Mouse (Mus musculus) CH12.LX (cell line): Measurements from ENCODE around the gene Gm11084. TPM values are rescaled to one million over a fixed set of nuclear protein-coding genes. Genes with fewer than 3 reads are reported as not detected.

Experiments used
- DNase-seq: peaks from one replicate; pipeline ENCODE4 v3.0.0-alpha.2; 2013; ENCODE audit errors: extremely low read depth
- H3K27ac ChIP-seq: 2 replicates; pipeline ENCODE4 v1.5.1; 2012; ENCODE audit warnings: low read depth, mild to moderate bottlenecking, control low read depth, moderate library complexity; ENCODE audit not compliant: insufficient read depth
- H3K27me3 ChIP-seq: replicated peaks from 2 replicates; pipeline ENCODE3; 2012; ENCODE audit warnings: inconsistent platforms
- H3K36me3 ChIP-seq, 2 experiments: replicated peaks in 1 of 2; 2 replicates each; pipeline versions ENCODE3 to v1.6.1; 2012; ENCODE audit warnings: inconsistent platforms in 1 of 2, low read length in 1 of 2, mild to moderate bottlenecking in 1 of 2, mixed read lengths in 1 of 2, moderate library complexity in 1 of 2; ENCODE audit not compliant: control insufficient read depth in 1 of 2, insufficient read depth in 1 of 2
- H3K4me1 ChIP-seq, 2 experiments: 2 replicates each; pipeline ENCODE4 v1.6.1; 2012; ENCODE audit warnings: inconsistent platforms in 1 of 2, moderate library complexity in 1 of 2; ENCODE audit not compliant: insufficient read depth in 2 of 2, control insufficient read depth in 1 of 2
- H3K4me2 ChIP-seq: 2 replicates; pipeline ENCODE4 v1.6.1; 2012; ENCODE audit warnings: low read depth, mild to moderate bottlenecking, control low read depth; ENCODE audit not compliant: poor library complexity, insufficient read depth, severe bottlenecking
- H3K4me3 ChIP-seq, 3 experiments: fragments of 150-350 bp in 1 of 3; sonication (generic) in 1 of 3; replicated peaks in 1 of 3; 2 replicates each; pipeline versions ENCODE3 to v1.5.1; 2011 to 2012; ENCODE audit warnings: low read depth in 2 of 3, low read length in 2 of 3, mild to moderate bottlenecking in 2 of 3, moderate library complexity in 2 of 3, control low read depth in 1 of 3, improper control_type of control experiment in 1 of 3, inconsistent platforms in 1 of 3, mixed read lengths in 1 of 3; ENCODE audit not compliant: poor library complexity in 1 of 3
- H3K79me2 ChIP-seq: replicated peaks from 2 replicates; pipeline ENCODE4 v1.6.1; 2012; ENCODE audit warnings: mild to moderate bottlenecking, moderate library complexity; ENCODE audit not compliant: control insufficient read depth, poor library complexity, insufficient read depth, severe bottlenecking; ENCODE audit errors: extremely low read depth
- H3K9ac ChIP-seq: 2 replicates; pipeline ENCODE4 v1.6.1; 2012; ENCODE audit warnings: low read depth, mild to moderate bottlenecking, control low read depth, moderate library complexity; ENCODE audit not compliant: insufficient read depth
- H3K9me3 ChIP-seq: replicated peaks from 2 replicates; pipeline ENCODE3; 2012; ENCODE audit warnings: low read length, inconsistent platforms, mixed read lengths
- BHLHE40 ChIP-seq: IDR thresholded peaks from 2 replicates; pipeline ENCODE4 v1.6.1; 2011; ENCODE audit warnings: mild to moderate bottlenecking, low read depth, low read length, improper control_type of control experiment
- CHD1 ChIP-seq: IDR thresholded peaks from 2 replicates; pipeline ENCODE4 v1.6.1; 2012; ENCODE audit warnings: low read depth, low read length, improper control_type of control experiment, inconsistent platforms
- E2F4 ChIP-seq: IDR thresholded peaks from 2 replicates; pipeline ENCODE4 v1.6.1; 2011; ENCODE audit warnings: low read depth, low read length, improper control_type of control experiment; ENCODE audit not compliant: insufficient replicate concordance
- EP300 ChIP-seq: IDR thresholded peaks from 2 replicates; pipeline ENCODE4 v1.6.1; 2011; ENCODE audit warnings: low read length, improper control_type of control experiment
- ETS1 ChIP-seq: conservative IDR thresholded peaks from 2 replicates; pipeline ENCODE4 v1.6.1; 2012; ENCODE audit warnings: low read depth, mild to moderate bottlenecking, inconsistent platforms, low read length, improper control_type of control experiment, moderate library complexity
- GABPA ChIP-seq: IDR thresholded peaks from 2 replicates; pipeline ENCODE4 v1.6.1; 2012; ENCODE audit warnings: low read depth, low read length, improper control_type of control experiment, inconsistent platforms; ENCODE audit not compliant: insufficient replicate concordance
- IRF4 ChIP-seq: IDR thresholded peaks from 2 replicates; pipeline ENCODE4 v1.6.1; 2014; ENCODE audit warnings: low read depth, mild to moderate bottlenecking, inconsistent platforms, low read length, improper control_type of control experiment
- JUN ChIP-seq: IDR thresholded peaks from 2 replicates; pipeline ENCODE4 v1.6.1; 2011; ENCODE audit warnings: low read depth, mild to moderate bottlenecking, low read length, improper control_type of control experiment, moderate library complexity; ENCODE audit not compliant: insufficient read depth
- JUND ChIP-seq: conservative IDR thresholded peaks from 2 replicates; pipeline ENCODE4 v1.6.1; 2011; ENCODE audit warnings: low read depth, low read length, improper control_type of control experiment
- MAFK ChIP-seq: IDR thresholded peaks from 2 replicates; pipeline ENCODE4 v1.6.1; 2011; ENCODE audit warnings: low read length, improper control_type of control experiment; ENCODE audit not compliant: insufficient replicate concordance
- MEF2A ChIP-seq: IDR thresholded peaks from 2 replicates; pipeline ENCODE4 v1.6.1; 2014; ENCODE audit warnings: low read depth, mild to moderate bottlenecking, inconsistent platforms, low read length, improper control_type of control experiment, borderline replicate concordance
- NRF1 ChIP-seq: IDR thresholded peaks from 2 replicates; pipeline ENCODE4 v1.6.1; 2014; ENCODE audit warnings: low read depth, mild to moderate bottlenecking, inconsistent platforms, low read length, improper control_type of control experiment, moderate library complexity
- PAX5 ChIP-seq: IDR thresholded peaks from 2 replicates; pipeline ENCODE4 v1.6.1; 2012; ENCODE audit warnings: low read length, inconsistent platforms, mixed read lengths
- RAD21 ChIP-seq: IDR thresholded peaks from 2 replicates; pipeline ENCODE4 v1.6.1; 2011; ENCODE audit warnings: low read depth, mild to moderate bottlenecking, low read length, improper control_type of control experiment, moderate library complexity
- RCOR1 ChIP-seq: conservative IDR thresholded peaks from 2 replicates; pipeline ENCODE4 v1.6.1; 2012; ENCODE audit warnings: low read depth, mild to moderate bottlenecking, inconsistent platforms, low read length, improper control_type of control experiment
- SIN3A ChIP-seq: IDR thresholded peaks from 2 replicates; pipeline ENCODE4 v1.6.1; 2012; ENCODE audit warnings: low read length, improper control_type of control experiment, inconsistent platforms
- SMC3 ChIP-seq: IDR thresholded peaks from 2 replicates; pipeline ENCODE4 v1.6.1; 2011; ENCODE audit warnings: low read depth, low read length, improper control_type of control experiment
- UBTF ChIP-seq: IDR thresholded peaks from 2 replicates; pipeline ENCODE4 v1.6.1; 2012; ENCODE audit warnings: low read depth, mild to moderate bottlenecking, inconsistent platforms, low read length, improper control_type of control experiment, moderate library complexity
- ZNF384 ChIP-seq: IDR thresholded peaks from 2 replicates; pipeline ENCODE4 v1.6.1; 2012; ENCODE audit warnings: low read depth, low read length, improper control_type of control experiment, inconsistent platforms
- dilution Hi-C: fragments of 300-500 bp; cut with MboI; formaldehyde crosslinking; loops from 2 replicates; pipeline ENCODE4 v1.14.3; 2020; ENCODE audit warnings: low sequenced_read_pairs; ENCODE audit not compliant: extremely low pct_unique_long_range_greater_than_20kb, extremely low pct_ligation_motif_present
- in situ Hi-C: fragments of 300-500 bp; cut with MboI; formaldehyde crosslinking; loops from 3 replicates; pipeline ENCODE4 v1.14.3; 2019; ENCODE audit warnings: low sequenced_read_pairs, low pct_ligation_motif_present, low pct_unique_long_range_greater_than_20kb, mixed read lengths
- polyA plus RNA-seq: library from polyadenylated mRNA; unstranded; fragments of >175 nt; gene quantifications from 2 replicates; pipeline ENCODE4 v1.2.1, GENCODE M21; 2012; ENCODE audit warnings: low read depth; ENCODE audit not compliant: insufficient read length
- total RNA-seq, 2 experiments: library from RNA; depleted of rRNA; stranded (reverse); fragments of 300-350 nt in 1 of 2; fragments of >200 nt in 1 of 2; gene quantifications; 2 replicates each; pipeline ENCODE4 v1.2.3; 2012 to 2014

The Gm11084 gene
- total RNA-seq (2012; rRNA removed) (not detected in 2 replicates), total RNA-seq (2014; rRNA removed) (not detected in 2 replicates), polyA plus RNA-seq (not detected in 2 replicates)

DNA sequence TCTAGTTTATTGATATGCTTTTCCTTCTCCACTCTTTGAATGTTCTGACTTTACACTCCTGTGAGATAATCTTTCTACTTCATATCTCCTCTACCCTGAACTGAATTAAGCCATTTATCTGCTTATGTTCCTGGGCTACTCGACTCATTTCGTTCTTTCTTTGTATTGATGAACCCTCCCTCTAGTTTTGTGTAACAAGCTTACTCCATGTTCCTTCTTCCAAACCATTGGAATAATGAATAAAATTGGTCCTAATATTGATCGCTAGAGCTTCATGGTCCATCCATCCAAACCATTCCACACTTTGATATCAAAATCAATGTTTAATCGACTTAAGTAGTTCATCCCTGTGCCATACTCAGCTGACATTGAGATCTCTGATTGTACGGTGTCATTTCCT is at the start of gene Gm11084:
Gm11084 (minus strand) TSS at position 101 of the 400 bp plus-strand sequence.
- Histone ChIP-seq H3K27me3 (no peaks in the 10 kb centered on the region), H3K79me2 (peaks cover 2% of the 10 kb centered on the region; the same call in 1 of the 2 replicates), H3K4me3 (no peak within 1 kb of the TSS), H3K4me2 (no peak within 1 kb of the TSS), H3K27ac (no peak within 1 kb of the TSS), H3K36me3 (peaks cover 8 to 14% of the 10 kb centered on the region in 2 experiments), H3K4me1 (peaks cover 11 to 27% of the 10 kb centered on the region in 2 experiments), H3K9me3 (peaks cover 22% of the 10 kb centered on the region), H3K9ac (no peak within 1 kb of the TSS)
- no peak for TF ChIP-seq GABPA
- TF ChIP-seq SMC3 = no peak
- no peak for TF ChIP-seq RAD21
- TF ChIP-seq MEF2A = no peak
- TF ChIP-seq CHD1 = no peak
- TF ChIP-seq NRF1 = no peak
- TF ChIP-seq RCOR1 = no peak
- TF ChIP-seq E2F4 = no peak
- TF ChIP-seq MAFK = no peak
- TF ChIP-seq IRF4 = no peak
- TF ChIP-seq UBTF = no peak
- TF ChIP-seq ZNF384 = no peak
- no peak for TF ChIP-seq ETS1
- no peak for TF ChIP-seq JUND
- in situ Hi-C loops = no loop called here
- no peak for DNase-seq
- dilution Hi-C loops = no loop called here

DNA sequence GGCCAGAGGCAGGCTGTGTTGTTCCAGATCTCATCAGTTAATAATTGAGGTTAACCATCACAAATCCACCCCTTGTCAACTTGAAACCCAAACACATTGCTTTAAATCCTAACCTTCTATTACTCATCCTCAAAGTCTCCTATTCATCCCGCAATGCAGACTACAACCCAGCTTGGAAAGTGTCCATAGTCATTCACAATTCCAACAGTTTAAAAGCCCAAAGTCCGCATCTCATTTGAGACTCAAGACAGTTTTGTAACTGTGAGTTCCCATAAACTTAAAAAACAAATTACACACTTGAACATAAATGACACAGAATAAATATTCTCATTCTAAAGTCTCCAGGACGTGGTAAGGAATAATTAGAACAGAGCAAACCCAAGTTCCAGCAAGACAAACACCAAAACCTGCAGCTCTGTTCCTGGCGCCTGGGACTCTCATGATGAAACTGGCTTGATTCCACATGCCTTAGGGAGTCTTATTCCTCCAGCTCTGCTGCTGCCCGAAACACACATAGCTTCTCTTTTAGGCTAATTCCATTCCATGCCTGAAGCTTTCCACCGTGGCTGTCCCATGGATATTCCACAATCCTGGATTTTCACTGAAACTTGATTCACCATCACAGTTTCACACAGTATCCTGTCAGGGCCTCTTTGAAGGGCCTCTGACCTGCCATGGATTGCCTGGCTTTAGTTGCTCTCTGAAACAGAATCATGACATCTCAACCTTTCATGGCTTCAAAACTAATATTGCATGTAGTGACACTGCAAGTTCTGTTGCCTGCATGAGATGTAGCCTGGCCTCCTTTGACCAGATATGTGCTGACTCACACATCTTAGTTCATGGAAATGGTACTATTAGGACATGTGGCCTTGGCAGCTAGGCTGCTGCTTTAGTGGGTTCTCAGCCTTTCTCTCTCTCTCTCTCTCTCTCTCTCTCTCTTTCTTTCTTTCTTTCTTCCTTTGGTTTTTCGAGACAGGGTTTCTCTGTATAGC is 44.8 kb upstream of the Gm11084 start:
- no peaks in the 10 kb centered on the region for H3K27me3 ChIP-seq
- peaks cover 2% of the 10 kb centered on the region for H3K9me3 ChIP-seq
- H3K4me2 ChIP-seq = no peak overlapping the region
- H3K36me3 ChIP-seq = no peaks in the 10 kb centered on the region
- H3K4me3 ChIP-seq = no peak overlapping the region
- TF ChIP-seq SIN3A (no peak), EP300 (no peak), RAD21 (no peak), ZNF384 (no peak), PAX5 (no peak), BHLHE40 (no peak), MEF2A (no peak), JUN (no peak)
- H3K4me1 ChIP-seq = peaks cover 4 to 24% of the 10 kb centered on the region in 2 experiments
- no peak overlapping the region for H3K27ac ChIP-seq
- H3K79me2 ChIP-seq = no peaks in the 10 kb centered on the region
- DNase-seq = no peak
- in situ Hi-C loops (no loop called here), dilution Hi-C loops (no loop called here)
- no peak overlapping the region for H3K9ac ChIP-seq
